Mouse (Mus musculus): ENCODE data around the gene Rims3. TPM values are rescaled to one million over a fixed set of nuclear protein-coding genes. Genes with fewer than 3 reads are reported as not detected.

Gene Rims3
- total and polyA plus RNA-seq, 2 experiments from 2014 or later = 37.1 to 131 TPM

- 75% methylated on average over 4 of the region's 4 CpGs for WGBS
- ATAC-seq (ENCODE audit: low FRiP score) = no peak
- no peak for TF ChIP-seq CTCF (IDR thresholded peaks at IDR 0.05)
Observed at GRCm38 (mm10) chr4:120914501-120914900, 59.9 kb downstream of the Rims3 start.

DNA sequence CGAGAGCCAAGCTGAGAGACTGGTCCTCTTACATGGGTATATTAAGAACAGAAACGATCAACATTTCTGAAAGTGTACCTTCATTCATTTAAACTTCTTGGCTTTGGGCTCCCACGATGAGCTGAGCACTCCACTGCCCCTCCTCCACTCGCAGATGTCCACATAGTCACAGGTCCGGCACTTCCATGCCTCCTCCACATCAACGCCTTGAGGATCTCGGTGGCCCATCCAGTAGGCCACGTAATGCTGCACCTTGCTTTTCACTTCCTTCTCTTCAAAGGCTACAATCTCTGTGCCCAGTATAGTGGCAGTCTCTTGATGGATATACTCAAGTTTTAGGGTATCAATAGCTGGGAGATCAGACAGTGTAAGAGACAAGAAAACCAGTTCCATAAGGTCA, 66.8 kb downstream of the Rims3 start:
- 98% methylated on average over 8 of the region's 8 CpGs for WGBS
- peaks cover 9% of the 10 kb centered on the region for H3K36me3 ChIP-seq (ENCODE audit: insufficient read depth, low read length)
- H3K4me3 ChIP-seq (ENCODE audit: low read depth, low read length) = no peak overlapping the region
- DNase-seq (ENCODE audit: low spot score) = no peak
- no peak overlapping the region for H3K27ac ChIP-seq (ENCODE audit: low read depth, low read length)
- 0 out of 2 replicates have a peak, but pooled peaks cover 7% of the 10 kb centered on the region for H3K9me3 ChIP-seq (ENCODE audit: low read length)
- no peak overlapping the region for H3K4me2 ChIP-seq (ENCODE audit: low read depth, low read length, poor library complexity, severe bottlenecking)
- H3K9ac ChIP-seq (replicated peaks; ENCODE audit: low read length, poor library complexity, severe bottlenecking) = no peak overlapping the region
- ATAC-seq (ENCODE audit: low FRiP score) = no peak
- H3K4me1 ChIP-seq (ENCODE audit: insufficient read depth, low read length) = 0 out of 2 replicates have a peak, but pooled peaks cover 2% of the 10 kb centered on the region
- no peaks in the 10 kb centered on the region for H3K27me3 ChIP-seq (ENCODE audit: insufficient read depth, low read length)
- TF ChIP-seq CTCF (IDR thresholded peaks at IDR 0.05) = no peak

More at GRCm38 (mm10) chr4:120914501-120914900, 59.9 kb downstream of the Rims3 start:
- H3K9me3 ChIP-seq (ENCODE audit: low read length) = no peaks in the 10 kb centered on the region
- H3K9ac ChIP-seq (replicated peaks; ENCODE audit: low read length, poor library complexity, severe bottlenecking) = no peak overlapping the region
- no peaks in the 10 kb centered on the region for H3K4me1 ChIP-seq (ENCODE audit: insufficient read depth, low read length)
- H3K36me3 ChIP-seq (ENCODE audit: insufficient read depth, low read length) = no peaks in the 10 kb centered on the region
- no peak overlapping the region for H3K27ac ChIP-seq (ENCODE audit: low read depth, low read length)
- no peak overlapping the region for H3K4me3 ChIP-seq (ENCODE audit: low read depth, low read length)
- no peak overlapping the region for H3K4me2 ChIP-seq (ENCODE audit: low read depth, low read length, poor library complexity, severe bottlenecking)
- no peaks in the 10 kb centered on the region for H3K27me3 ChIP-seq (ENCODE audit: insufficient read depth, low read length)
- no peak for DNase-seq (ENCODE audit: low spot score)

GRCm38 (mm10) chr4:120924554-120925299, 70.1 kb downstream of the Rims3 start, which contains the start of gene Exo5:
TSS of gene Exo5 (minus strand) at chr4:120925017.
- Histone ChIP-seq H3K4me2 (ENCODE audit: low read depth, low read length, poor library complexity, severe bottlenecking) (peak within 1 kb of the TSS; percentile 65), H3K9ac (replicated peaks; ENCODE audit: low read length, poor library complexity, severe bottlenecking) (peak within 1 kb of the TSS; percentile 85), H3K27ac (ENCODE audit: low read depth, low read length) (peak within 1 kb of the TSS; percentile 96), H3K27me3 (ENCODE audit: insufficient read depth, low read length) (no peaks in the 10 kb centered on the region), H3K36me3 (ENCODE audit: insufficient read depth, low read length) (peaks cover 9% of the 10 kb centered on the region), H3K4me1 (ENCODE audit: insufficient read depth, low read length) (0 out of 2 replicates have a peak, but pooled peaks cover 2% of the 10 kb centered on the region), H3K4me3 (ENCODE audit: low read depth, low read length) (peak within 1 kb of the TSS; percentile 52), H3K9me3 (ENCODE audit: low read length) (0 out of 2 replicates have a peak, but pooled peaks cover 7% of the 10 kb centered on the region)
- ATAC-seq (ENCODE audit: low FRiP score) (peak; percentile 99), DNase-seq (ENCODE audit: low spot score) (peak; percentile 96)
- TF ChIP-seq CTCF (IDR thresholded peaks at IDR 0.05) = no peak
- WGBS = under 1% methylated on average over 33 of the region's 33 CpGs

GRCm38 (mm10) chr4:120925386-120925785, 70.8 kb downstream of the Rims3 start:
- peak overlapping the region; percentile 65 for H3K4me2 ChIP-seq (ENCODE audit: low read depth, low read length, poor library complexity, severe bottlenecking)
- WGBS = 10% methylated on average over 3 of the region's 3 CpGs
- peak overlapping the region; percentile 52 for H3K4me3 ChIP-seq (ENCODE audit: low read depth, low read length)
- H3K36me3 ChIP-seq (ENCODE audit: insufficient read depth, low read length) = peaks cover 9% of the 10 kb centered on the region
- DNase-seq (ENCODE audit: low spot score) (peak; percentile 47), ATAC-seq (ENCODE audit: low FRiP score) (peak; percentile 56; the same call in 1 of the 2 replicates)
- H3K27ac ChIP-seq (ENCODE audit: low read depth, low read length) = peak overlapping the region; percentile 96
- 0 out of 2 replicates have a peak, but pooled peaks cover 2% of the 10 kb centered on the region for H3K4me1 ChIP-seq (ENCODE audit: insufficient read depth, low read length)
- peak; percentile 57 for TF ChIP-seq CTCF (IDR thresholded peaks at IDR 0.05)
- H3K27me3 ChIP-seq (ENCODE audit: insufficient read depth, low read length) = no peaks in the 10 kb centered on the region
- peak overlapping the region; percentile 85 for H3K9ac ChIP-seq (replicated peaks; ENCODE audit: low read length, poor library complexity, severe bottlenecking)
- H3K9me3 ChIP-seq (ENCODE audit: low read length) = 0 out of 2 replicates have a peak, but pooled peaks cover 7% of the 10 kb centered on the region

- Histone ChIP-seq H3K4me2 (ENCODE audit: low read depth, low read length, poor library complexity, severe bottlenecking) (no peak overlapping the region), H3K9ac (replicated peaks; ENCODE audit: low read length, poor library complexity, severe bottlenecking) (no peak overlapping the region), H3K27me3 (ENCODE audit: insufficient read depth, low read length) (no peaks in the 10 kb centered on the region), H3K9me3 (ENCODE audit: low read length) (peaks cover 4% of the 10 kb centered on the region; the same call in 1 of the 2 replicates), H3K36me3 (ENCODE audit: insufficient read depth, low read length) (no peaks in the 10 kb centered on the region; the same call in none of the 2 replicates), H3K4me1 (ENCODE audit: insufficient read depth, low read length) (0 out of 2 replicates have a peak, but pooled peaks cover 2% of the 10 kb centered on the region), H3K4me3 (ENCODE audit: low read depth, low read length) (no peak overlapping the region), H3K27ac (ENCODE audit: low read depth, low read length) (no peak overlapping the region)
- ATAC-seq (ENCODE audit: low FRiP score) = no peak
- 85% methylated on average over 3 of the region's 3 CpGs for WGBS
- DNase-seq (ENCODE audit: low spot score) = peak; percentile 19
- no peak for TF ChIP-seq CTCF (IDR thresholded peaks at IDR 0.05)
Observed at GRCm38 (mm10) chr4:120928686-120929085, 74.1 kb downstream of the Rims3 start.

- H3K9me3 ChIP-seq (ENCODE audit: low read length) = peaks cover 4% of the 10 kb centered on the region; the same call in 1 of the 2 replicates
- WGBS = 94% methylated on average over 18 of the region's 18 CpGs
- no peak for DNase-seq (ENCODE audit: low spot score)
- H3K4me3 ChIP-seq (ENCODE audit: low read depth, low read length) = no peak overlapping the region
- H3K4me1 ChIP-seq (ENCODE audit: insufficient read depth, low read length) = no peaks in the 10 kb centered on the region
- H3K27me3 ChIP-seq (ENCODE audit: insufficient read depth, low read length) = no peaks in the 10 kb centered on the region
- no peaks in the 10 kb centered on the region; the same call in none of the 2 replicates for H3K36me3 ChIP-seq (ENCODE audit: insufficient read depth, low read length)
- TF ChIP-seq CTCF (IDR thresholded peaks at IDR 0.05) = no peak
- H3K27ac ChIP-seq (ENCODE audit: low read depth, low read length) = no peak overlapping the region
- no peak for ATAC-seq (ENCODE audit: low FRiP score)
- no peak overlapping the region for H3K4me2 ChIP-seq (ENCODE audit: low read depth, low read length, poor library complexity, severe bottlenecking)
- H3K9ac ChIP-seq (replicated peaks; ENCODE audit: low read length, poor library complexity, severe bottlenecking) = no peak overlapping the region
Observed at GRCm38 (mm10) chr4:120930736-120931135, 76.1 kb downstream of the Rims3 start.

Measured in midbrain, postnatal 0 days (tissue).